Mouse (Mus musculus) bone marrow macrophage, adult 2 months (primary cell): Measurements from ENCODE around the gene Ddr1.

Source experiments
- CTCF ChIP-seq: IDR thresholded peaks from 2 replicates; pipeline ENCODE4 v1.5.1; 2012; ENCODE audit warnings: low read depth, mild to moderate bottlenecking, low read length, moderate library complexity
- POLR2A ChIP-seq: IDR thresholded peaks from 2 replicates; pipeline ENCODE4 v1.6.1; 2012; ENCODE audit warnings: mild to moderate bottlenecking, low read depth, low read length, borderline replicate concordance

DNA sequence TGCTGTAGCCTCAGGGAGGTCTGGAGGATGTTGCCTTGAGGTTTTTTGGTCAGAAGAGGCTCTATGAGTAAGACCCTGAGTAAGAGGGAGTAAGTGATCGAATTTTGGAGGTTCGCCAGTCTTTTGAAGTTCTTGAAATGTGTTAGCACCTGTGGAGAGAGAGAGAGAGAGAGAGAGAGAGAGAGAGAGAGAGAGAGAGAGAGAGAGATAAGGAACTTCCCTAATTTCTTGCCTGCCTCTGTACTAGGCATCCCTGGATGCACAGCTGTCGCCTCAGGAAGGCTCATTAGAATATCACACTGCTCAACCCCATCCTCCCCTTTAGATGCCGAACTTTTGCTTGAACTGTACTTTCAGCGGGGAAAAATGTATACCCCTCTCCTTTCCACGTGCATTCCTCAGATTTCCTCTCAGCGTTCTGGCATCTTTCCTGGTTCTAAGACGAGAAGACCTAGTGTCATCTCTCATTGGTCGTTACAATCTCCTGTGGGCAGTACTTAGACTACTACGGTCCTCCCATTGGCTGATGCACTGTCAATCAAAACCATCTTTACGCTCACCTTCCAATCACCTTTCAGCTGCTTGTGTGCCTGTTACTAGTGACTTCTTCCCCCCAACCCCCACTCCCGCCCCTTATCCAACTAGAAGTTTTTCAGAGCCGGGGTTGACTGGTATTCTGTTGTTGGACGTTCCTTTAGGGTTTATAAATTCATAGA, 65.8 kb downstream of the Ddr1 start:
- TF ChIP-seq CTCF: no peak
- TF ChIP-seq POLR2A: no peak
